Mouse (Mus musculus) gastrocnemius, postnatal 4 days (tissue): ENCODE results near the gene Fcrlb. TPM values are rescaled to one million over a fixed set of nuclear protein-coding genes. Genes with fewer than 3 reads are reported as not detected.

ENCODE experiments used
- DNase-seq, 2 experiments: peaks; one replicate each; pipeline ENCODE4 v3.0.0; 2021 to 2022; ENCODE audit warnings: low spot score in 2 of 2, mixed read lengths in 2 of 2
- total RNA-seq, 2 experiments: library from RNA; stranded (reverse); gene quantifications; 2 replicates each; pipeline ENCODE4 v1.2.3; 2021

Gene Fcrlb
- total RNA-seq, 2 experiments from 2014 or later, result not detected

- DNase-seq, result no peak
These were observed 4.4 kb downstream of the Fcrlb start for GRCm38 (mm10) chr1:170908341-170908740.

GRCm38 (mm10) chr1:170907456-170908191, 5.1 kb downstream of the Fcrlb start:
- DNase-seq, result peak in 1 of 2 experiments; percentile 29

GRCm38 (mm10) chr1:170907111-170907455, 5.7 kb downstream of the Fcrlb start:
- no peak for DNase-seq

GRCm38 (mm10) chr1:170903485-170903884, 9.3 kb downstream of the Fcrlb start:
- DNase-seq, result no peak

GRCm38 (mm10) chr1:170901536-170902238, 11.1 kb downstream of the Fcrlb start:
- DNase-seq, result peak; percentile 70 to 81

- DNase-seq, result peak in 1 of 2 experiments; percentile 48
These were observed 11.8 kb downstream of the Fcrlb start for GRCm38 (mm10) chr1:170900799-170901467.

- no peak for DNase-seq
These were observed 14.2 kb downstream of the Fcrlb start for GRCm38 (mm10) chr1:170898413-170899075.

GRCm38 (mm10) chr1:170896651-170897281, 16.0 kb downstream of the Fcrlb start:
- DNase-seq, result no peak

GRCm38 (mm10) chr1:170894603-170895602, 17.8 kb downstream of the Fcrlb start:
- DNase-seq, result no peak

- DNase-seq, result no peak
These were observed 20.5 kb downstream of the Fcrlb start for GRCm38 (mm10) chr1:170892279-170892678.

GRCm38 (mm10) chr1:170891646-170892045, 21.1 kb downstream of the Fcrlb start:
- DNase-seq, result no peak

- DNase-seq, result no peak
These were observed 23.4 kb downstream of the Fcrlb start for GRCm38 (mm10) chr1:170889310-170889709.

GRCm38 (mm10) chr1:170886044-170886458, 26.7 kb downstream of the Fcrlb start:
- no peak for DNase-seq

GRCm38 (mm10) chr1:170884978-170885561, 27.7 kb downstream of the Fcrlb start, which contains the start of the genes Gm26620 and Dusp12:
Gene Gm26620 (plus strand): TSS chr1:170885065.
Gene Dusp12 (minus strand): TSS chr1:170885540.
- peak; percentile 67 to 84 for DNase-seq

- no peak for DNase-seq
These were observed 28.4 kb downstream of the Fcrlb start for GRCm38 (mm10) chr1:170884390-170884789.

- no peak for DNase-seq
These were observed 29.7 kb downstream of the Fcrlb start for GRCm38 (mm10) chr1:170882915-170883485.

- no peak for DNase-seq
These were observed 35.8 kb downstream of the Fcrlb start for GRCm38 (mm10) chr1:170876906-170877305.

GRCm38 (mm10) chr1:170875676-170876075, 37.1 kb downstream of the Fcrlb start:
- DNase-seq, result no peak

- no peak for DNase-seq
These were observed 40.8 kb downstream of the Fcrlb start for GRCm38 (mm10) chr1:170871961-170872360.
